Mouse (Mus musculus) urinary bladder, postnatal 14 days (tissue): ENCODE measurements around the gene Psmc3.
A peak's percentile ranks its signal among the peaks of the same experiment; 100 is the strongest.
"Not testable (repeated sequence)": the region's sequence is repeated elsewhere in the genome, so short reads cannot be mapped to it uniquely, and the experiment has no call there.

Experiments
- DNase-seq: peaks from one replicate; pipeline ENCODE4 v3.0.0; 2021; ENCODE audit warnings: low spot score

The Psmc3 gene

GRCm38 (mm10) chr2:91081775-91082695 lies 28.2 kb downstream of the Psmc3 start, which contains the start of gene Spi1:
Spi1 (plus strand) TSS chr2:91082390.
- DNase-seq = no peak

DNA sequence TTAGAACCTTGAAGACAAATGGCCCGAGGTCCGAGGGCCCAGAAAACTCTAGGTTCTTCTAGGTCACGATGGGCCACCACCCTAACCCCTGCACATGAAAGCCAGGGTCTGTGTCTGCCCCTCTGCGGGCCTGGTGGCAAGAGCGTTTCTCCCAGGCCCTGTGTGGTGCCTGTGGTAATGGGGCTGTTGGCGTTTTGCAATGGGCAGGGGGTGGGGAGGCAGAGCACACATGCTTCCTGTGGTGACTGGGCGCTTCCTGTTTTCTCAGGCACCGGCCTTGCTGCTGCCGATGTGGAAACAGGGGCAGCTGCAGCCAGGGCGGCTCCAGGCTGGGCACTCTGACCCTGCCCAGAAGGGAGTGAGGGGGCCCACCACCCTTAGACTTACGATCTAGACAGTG lies 29.0 kb downstream of the Psmc3 start:
- no peak for DNase-seq

- no peak for DNase-seq
Observed at GRCm38 (mm10) chr2:91083366-91083940, 29.6 kb downstream of the Psmc3 start.

DNA sequence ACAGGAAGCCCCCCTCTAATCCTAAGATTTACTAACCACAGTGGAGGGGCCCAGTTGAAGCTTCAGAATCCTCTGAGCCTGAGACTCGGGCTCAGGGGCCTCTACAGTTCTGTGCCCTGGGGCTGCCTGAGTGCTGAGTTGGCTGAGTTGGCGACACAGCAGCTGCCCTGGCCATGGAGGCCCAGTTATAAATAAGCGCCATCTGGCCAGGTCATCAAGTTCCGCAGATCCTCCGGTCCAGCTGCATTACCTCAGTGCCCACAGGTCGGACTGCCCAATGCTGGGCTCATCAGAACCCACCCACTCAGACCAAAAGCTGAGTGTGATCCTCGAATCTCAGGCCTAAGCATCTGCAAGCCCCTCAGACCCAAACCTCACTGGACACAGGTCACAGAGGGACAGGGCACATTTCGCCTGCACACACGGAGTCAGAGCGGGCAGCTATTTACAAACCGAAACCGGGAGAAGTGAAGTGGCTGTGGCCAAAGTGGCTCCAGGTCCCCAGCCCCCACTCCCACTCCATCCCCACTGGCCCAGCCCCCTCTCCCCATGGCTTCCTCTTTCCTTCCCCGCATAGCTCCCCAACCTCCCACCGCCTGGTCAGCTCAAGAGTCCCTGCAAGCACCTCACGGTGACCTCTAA lies 30.5 kb downstream of the Psmc3 start:
- no peak for DNase-seq

DNA sequence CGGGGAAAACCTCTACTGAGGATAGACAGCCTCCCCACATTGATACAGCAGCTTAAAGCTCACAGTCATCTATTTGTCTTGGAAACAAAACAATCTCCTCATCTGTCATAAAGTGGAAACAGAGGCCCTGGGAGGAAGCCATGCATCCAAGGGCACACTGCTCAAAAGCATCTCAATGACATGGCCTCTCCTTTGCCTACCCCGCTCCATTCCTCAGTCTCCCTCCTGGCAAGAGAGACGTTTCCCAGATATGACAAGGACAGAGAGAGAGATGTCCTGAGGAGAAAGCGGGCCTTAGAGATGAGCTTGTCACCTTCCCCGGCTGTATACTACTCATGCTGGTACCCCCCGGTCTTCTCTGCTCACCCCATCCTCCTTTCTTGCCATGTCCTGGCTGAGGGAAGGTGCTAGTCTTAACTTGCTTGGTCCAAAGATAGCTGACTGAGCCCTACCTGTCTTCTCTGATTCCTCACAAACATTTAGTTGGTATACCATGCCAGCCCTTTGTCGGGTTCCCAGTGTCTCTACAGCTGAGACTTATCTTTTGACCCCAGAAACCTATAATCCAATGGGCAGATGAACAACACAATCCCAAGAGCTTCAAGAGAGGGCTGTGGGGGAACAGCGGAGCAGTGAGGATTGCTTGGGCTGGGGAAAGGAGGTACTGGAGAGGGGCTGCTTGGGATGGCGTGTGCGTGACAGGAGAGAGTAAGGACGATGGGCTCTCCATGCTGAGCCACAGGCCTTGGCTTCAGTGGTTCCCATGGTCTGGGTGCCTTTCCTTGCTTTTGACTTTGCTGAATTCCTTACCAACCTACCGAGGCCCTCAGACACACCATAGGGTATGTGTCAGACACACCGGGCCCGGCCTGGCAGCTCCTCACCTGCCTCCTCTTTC lies 31.9 kb downstream of the Psmc3 start:
- DNase-seq = no peak

- DNase-seq = no peak
Observed at GRCm38 (mm10) chr2:91086392-91087237, 32.8 kb downstream of the Psmc3 start.

DNA sequence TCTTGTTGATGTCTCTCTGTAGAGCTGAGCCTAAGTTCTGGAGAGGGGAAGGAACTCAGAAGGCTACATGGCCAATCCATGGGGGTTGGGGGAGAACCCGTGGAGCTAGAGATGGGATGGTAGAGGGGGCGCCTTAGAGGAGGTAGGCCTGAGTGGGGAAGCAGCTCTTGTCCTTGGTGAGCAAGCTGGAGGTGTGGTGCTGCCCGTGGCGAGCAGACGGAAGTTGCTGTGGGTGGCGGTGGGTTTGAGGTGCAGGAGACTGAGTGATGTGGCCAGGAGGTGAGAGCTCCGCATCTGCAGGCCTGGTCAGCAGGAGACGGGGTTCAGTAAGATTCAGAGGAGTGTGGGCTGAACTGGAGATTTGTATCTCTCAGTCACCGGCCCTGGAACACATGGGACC lies 33.6 kb downstream of the Psmc3 start:
- no peak for DNase-seq

- no peak for DNase-seq
Observed at GRCm38 (mm10) chr2:91088987-91089386, 35.2 kb downstream of the Psmc3 start.

- DNase-seq = no peak
Observed at GRCm38 (mm10) chr2:91090208-91090607, 36.4 kb downstream of the Psmc3 start.

DNA sequence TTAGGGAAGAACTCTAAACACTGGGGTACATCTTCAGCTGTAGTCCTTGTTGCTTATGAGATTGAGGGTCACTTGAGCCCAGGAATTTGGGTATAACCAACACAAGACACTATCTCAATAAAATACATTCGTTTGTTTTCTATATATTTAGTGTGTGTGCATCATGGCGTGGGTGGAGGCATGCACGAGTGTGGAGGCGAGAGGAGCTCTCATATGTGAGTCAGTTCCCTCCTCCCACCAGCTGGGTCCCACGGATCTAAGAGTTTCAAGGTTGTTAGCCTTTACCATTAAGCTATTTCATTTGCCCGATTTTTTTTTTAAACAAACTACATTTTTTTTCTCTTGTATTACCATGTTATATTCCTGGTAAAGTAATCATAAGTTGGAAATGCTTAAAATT lies 37.0 kb downstream of the Psmc3 start:
- DNase-seq = no peak

DNA sequence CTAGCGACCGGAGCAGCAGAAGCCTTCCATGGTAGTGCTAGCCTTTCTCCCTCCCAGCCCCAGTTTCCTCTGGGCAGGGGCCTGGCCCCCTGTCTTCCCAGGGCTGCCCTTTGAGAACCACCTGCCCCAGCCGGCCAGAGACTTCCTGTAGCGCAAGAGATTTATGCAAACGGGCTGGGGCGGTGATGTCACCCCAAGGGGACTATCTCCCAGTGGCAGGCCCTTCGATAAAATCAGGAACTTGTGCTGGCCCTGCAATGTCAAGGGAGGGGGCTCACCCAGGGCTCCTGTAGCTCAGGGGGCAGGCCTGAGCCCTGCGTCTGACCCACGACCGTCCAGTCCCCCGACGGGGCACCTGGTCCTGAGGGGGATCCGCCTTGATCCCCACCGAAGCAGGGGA lies 42.7 kb downstream of the Psmc3 start:
- DNase-seq = no peak

DNA sequence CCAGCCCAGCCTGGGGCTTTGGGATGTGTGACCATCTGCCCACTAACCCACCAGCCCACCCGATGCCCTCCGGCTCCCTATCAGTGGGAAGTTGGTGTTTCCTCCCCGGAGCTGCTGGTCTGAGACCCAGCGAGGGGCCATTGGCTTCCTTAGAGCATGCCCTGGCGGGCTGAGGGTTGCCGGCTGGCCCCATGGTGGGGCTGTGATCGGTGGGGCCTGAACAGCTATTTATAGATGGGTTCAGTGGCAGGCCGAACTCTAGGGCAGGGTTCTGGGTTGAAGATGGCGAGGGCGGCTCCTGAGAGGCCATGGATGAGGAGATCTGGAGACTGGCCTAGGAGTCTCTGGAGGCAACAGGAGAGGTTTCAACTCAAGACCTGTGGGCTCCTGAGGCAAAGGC lies 43.2 kb downstream of the Psmc3 start:
- DNase-seq = no peak

GRCm38 (mm10) chr2:91098156-91098555 lies 44.3 kb downstream of the Psmc3 start:
- no peak for DNase-seq

DNA sequence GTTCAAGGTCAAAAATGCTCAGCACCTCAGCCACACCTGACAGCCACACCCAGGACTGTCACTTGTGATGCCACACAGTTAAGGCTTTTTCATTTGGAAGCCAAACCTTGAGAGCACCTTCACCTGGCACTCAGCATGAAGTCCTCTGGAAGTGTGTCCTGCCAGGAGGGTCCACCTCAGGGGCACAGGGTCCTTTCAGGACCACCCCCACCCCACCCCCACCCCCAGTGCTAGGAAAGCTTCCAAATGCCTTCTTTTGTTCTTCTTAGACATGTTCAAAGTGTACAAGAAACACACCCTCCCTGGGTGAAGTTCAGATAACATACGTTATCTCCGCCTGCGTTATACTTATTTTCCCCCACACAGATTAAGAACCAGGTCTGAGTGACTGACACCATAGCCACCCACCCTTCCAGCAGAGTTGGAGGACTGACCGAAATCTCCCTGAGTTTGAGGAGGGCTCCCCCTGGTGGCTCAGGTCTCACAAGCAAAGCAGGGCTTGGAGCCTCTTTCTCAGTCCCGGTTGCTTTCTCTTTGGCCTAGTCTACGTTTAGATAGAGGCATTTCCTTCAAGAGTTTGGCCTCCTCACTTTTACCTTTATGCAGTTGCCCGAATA lies 47.4 kb downstream of the Psmc3 start:
- peak; percentile 93 for DNase-seq

DNA sequence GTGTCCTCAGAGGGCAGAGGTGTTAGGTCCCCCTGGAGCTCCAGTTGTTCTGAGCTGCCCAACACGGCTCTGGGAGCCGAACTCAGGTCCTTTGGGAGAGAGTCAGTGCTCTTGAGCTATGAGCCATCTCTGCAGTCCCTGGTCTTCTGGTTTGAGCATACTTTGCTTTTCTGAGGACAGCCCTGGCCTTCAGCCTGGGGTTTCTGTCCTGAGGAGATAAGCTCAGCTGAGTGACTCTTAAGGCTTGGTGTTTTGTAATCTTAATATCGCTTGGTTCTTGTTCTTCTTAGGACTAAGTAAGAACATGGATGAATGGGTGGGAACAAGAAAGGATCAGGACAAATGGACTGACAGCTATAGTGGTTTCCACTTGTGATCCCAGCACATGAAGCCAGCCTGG lies 54.3 kb downstream of the Psmc3 start:
- no peak for DNase-seq

GRCm38 (mm10) chr2:91109241-91109640 lies 55.4 kb downstream of the Psmc3 start:
- DNase-seq = no peak

DNA sequence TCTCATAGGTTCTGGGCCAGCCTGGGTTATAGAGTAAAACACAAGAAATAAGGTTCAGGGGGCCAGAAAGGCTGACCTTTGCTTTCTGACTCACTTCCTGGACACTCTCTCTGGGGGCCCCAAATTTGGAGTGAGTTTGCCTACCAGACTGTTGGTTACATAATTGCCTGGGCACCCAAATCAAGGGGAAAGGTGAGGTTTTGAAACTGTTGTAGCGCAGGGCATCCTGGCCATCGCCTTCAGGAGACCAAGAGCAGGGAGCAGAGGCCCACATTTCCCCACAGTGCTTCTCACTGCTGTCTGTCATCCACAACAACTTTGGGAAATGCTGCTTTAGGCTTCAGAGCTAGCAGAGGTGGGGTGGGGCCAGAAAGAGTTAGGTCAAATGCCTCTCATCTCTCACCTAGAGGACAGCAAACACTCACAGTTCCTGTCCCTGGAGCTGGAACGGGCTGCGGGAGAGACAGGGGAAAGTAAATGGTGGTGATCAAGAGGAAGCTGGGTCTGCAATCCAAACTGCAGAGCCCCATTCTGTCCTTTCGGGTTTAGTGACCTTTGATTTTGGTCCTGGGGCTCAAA lies 56.1 kb downstream of the Psmc3 start:
- no peak for DNase-seq

- DNase-seq = no peak
Observed at GRCm38 (mm10) chr2:91110429-91110828, 56.6 kb downstream of the Psmc3 start.

GRCm38 (mm10) chr2:91111832-91112231 lies 58.0 kb downstream of the Psmc3 start:
- DNase-seq = not testable (repeated sequence)

DNA sequence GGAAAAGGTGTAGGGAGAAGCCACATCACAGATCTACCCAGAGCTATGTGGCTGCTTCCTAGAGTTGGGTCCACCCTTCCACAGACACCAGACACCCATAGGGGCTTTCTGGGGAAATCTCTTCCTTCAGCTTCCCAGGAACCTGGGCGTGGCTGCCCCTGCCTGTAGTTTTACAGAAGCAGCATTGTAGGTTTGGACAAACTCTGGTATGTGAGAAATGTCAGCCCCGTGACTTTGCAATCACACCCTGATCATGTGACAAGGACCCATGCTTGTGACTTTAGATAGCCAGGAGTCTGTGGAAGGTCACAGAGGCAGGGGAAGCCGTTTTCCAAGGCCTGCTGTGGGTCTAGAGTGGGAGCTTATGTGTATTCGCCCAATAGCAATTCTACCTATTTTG lies 58.7 kb downstream of the Psmc3 start:
- DNase-seq = no peak
